Mouse (Mus musculus) lung, embryonic 16.5 days (tissue): Measurements from ENCODE around the gene Arhgap15. TPM values are rescaled to one million over a fixed set of nuclear protein-coding genes. Genes with fewer than 3 reads are reported as not detected.

ENCODE experiments used
- ATAC-seq: fragments of 200-750 bp; cut with Nextera tagmentation; 2 replicates; pipeline ENCODE4 v1.8.0; 2017; ENCODE audit warnings: low read depth, mild to moderate bottlenecking, moderate library complexity
- H3K27ac ChIP-seq: fragments of 300-500 bp; sonication (generic); 2 replicates; pipeline ENCODE4 v1.5.1; 2014; ENCODE audit warnings: mild to moderate bottlenecking, control low read depth, low read length
- H3K27me3 ChIP-seq: fragments of 300-500 bp; sonication (generic); 2 replicates; pipeline ENCODE4 v1.6.1; 2014; ENCODE audit warnings: low read depth, low read length, mixed read lengths; ENCODE audit not compliant: control insufficient read depth, insufficient read depth
- H3K36me3 ChIP-seq: fragments of 300-500 bp; sonication (generic); 2 replicates; pipeline ENCODE4 v1.6.1; 2014; ENCODE audit warnings: low read length; ENCODE audit not compliant: control insufficient read depth, insufficient read depth
- H3K4me1 ChIP-seq: fragments of 300-500 bp; sonication (generic); replicated peaks from 2 replicates; pipeline ENCODE4 v1.6.1; 2014; ENCODE audit warnings: low read length, mixed read lengths; ENCODE audit not compliant: control insufficient read depth, insufficient read depth
- H3K4me2 ChIP-seq: fragments of 300-500 bp; sonication (generic); 2 replicates; pipeline ENCODE4 v1.6.1; 2014; ENCODE audit warnings: low read depth, low read length, control low read depth
- H3K4me3 ChIP-seq: fragments of 300-500 bp; sonication (generic); 2 replicates; pipeline ENCODE4 v1.5.1; 2014; ENCODE audit warnings: mild to moderate bottlenecking, low read length, control low read depth
- H3K9ac ChIP-seq: fragments of 300-500 bp; sonication (generic); 2 replicates; pipeline ENCODE4 v1.6.1; 2014; ENCODE audit warnings: low read length, control low read depth
- H3K9me3 ChIP-seq: fragments of 300-500 bp; sonication (generic); 2 replicates; pipeline ENCODE4 v1.6.1; 2016; ENCODE audit warnings: low read length; ENCODE audit not compliant: control insufficient read depth
- WGBS: fragments of 180-500 bp; shearing (Covaris S2); extraction: QIAGEN DNeasy Blood & Tissue Kit; methylation state at CpG from one replicate; pipeline ENCODE4 v1.1.7; 2014; 5-methylcytosine and 5-hydroxymethylcytosine counted together
- polyA plus RNA-seq: library from polyadenylated mRNA; unstranded; fragments of >200 nt; fragmentation: Nextera tagmentation; extraction: Ambion mirVana; gene quantifications from 2 replicates; pipeline ENCODE4 v1.2.1, GENCODE M21; 2015

The Arhgap15 gene
- polyA plus RNA-seq, 1 experiment from 2014 or later = 2.1 TPM

DNA sequence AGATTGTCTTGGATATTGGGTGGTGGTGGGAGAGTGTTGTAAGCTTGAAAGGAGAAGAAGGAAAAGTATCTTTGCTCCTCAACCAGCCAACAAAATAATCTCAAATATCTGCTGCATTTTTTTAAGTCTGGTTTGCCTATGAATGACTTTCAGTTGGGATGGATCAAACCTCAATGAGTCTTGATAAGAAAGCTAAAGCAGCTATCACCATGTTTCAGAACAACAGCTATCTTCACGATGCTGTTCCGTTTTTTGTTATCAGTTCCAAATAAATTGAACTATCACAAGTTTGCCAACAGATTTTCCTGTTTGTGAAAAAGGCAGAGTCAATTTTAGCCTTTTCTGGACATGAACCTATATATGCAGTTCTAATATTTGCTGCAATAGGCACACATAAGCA is 197.1 kb downstream of the Arhgap15 start:
- H3K27me3 ChIP-seq = no peaks in the 10 kb centered on the region
- no peaks in the 10 kb centered on the region for H3K9me3 ChIP-seq
- H3K36me3 ChIP-seq = no peaks in the 10 kb centered on the region
- H3K4me2 ChIP-seq = no peak overlapping the region
- no peaks in the 10 kb centered on the region for H3K4me1 ChIP-seq
- no peak overlapping the region for H3K9ac ChIP-seq
- H3K4me3 ChIP-seq = no peak overlapping the region
- no peak for ATAC-seq
- 81% methylated on average over 2 of the region's 2 CpGs for WGBS
- no peak overlapping the region for H3K27ac ChIP-seq

DNA sequence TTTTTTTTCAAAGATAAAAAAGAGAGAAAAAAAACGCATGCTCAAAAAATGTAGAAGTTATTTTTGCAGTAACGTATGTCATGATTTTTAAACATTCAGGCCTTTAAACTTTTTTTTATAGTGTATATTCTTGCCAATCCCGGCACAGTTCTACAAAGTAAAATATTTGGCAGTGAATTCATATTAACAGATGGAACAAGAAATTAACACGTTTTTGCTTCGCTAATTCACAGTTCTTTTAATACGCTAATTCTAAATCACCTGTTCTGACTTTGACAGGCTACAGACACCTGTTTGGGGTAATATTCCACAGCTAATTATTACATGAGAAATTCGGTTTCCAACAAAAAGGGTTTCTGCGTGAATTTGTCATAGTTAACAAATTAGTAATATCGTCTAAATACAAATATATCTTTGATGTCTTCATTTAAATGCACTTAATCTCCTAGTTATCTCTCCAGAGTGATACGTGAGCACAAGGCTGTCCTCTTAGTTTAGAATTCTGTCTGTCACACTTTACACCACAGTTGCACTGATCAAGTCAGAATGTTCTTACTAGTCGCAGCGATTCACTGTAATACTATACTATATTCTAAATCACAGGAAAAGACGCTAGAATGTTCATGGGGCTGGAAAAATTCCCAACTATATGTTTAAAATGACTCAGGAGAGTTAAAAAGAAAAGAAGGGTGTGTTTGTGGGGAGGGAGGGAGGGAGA is 201.3 kb downstream of the Arhgap15 start:
- Histone ChIP-seq H3K4me2 (no peak overlapping the region), H3K9me3 (no peaks in the 10 kb centered on the region), H3K27me3 (no peaks in the 10 kb centered on the region), H3K4me1 (no peaks in the 10 kb centered on the region), H3K36me3 (no peaks in the 10 kb centered on the region), H3K9ac (no peak overlapping the region), H3K27ac (no peak overlapping the region), H3K4me3 (no peak overlapping the region)
- no peak for ATAC-seq
- WGBS = 54% methylated on average over 13 of the region's 13 CpGs

DNA sequence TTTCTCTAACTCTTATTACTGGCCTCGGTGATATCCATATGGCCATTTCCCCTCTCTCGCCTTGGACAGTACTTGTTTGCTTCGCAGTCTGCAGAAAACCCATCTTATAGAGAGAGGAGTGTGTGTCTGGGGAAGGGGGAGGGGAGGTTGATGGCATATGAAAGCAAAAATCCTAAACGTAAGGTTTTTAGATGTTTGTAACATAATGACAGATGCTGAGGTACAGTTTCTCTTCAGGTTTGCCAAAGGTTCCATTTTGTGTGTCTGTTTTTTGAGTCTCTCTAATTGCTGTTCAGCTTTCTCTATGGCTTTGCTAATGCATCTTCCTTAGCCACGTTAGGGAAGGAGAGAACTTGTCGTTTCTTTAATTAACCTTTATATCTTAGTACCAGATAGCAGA is 202.1 kb downstream of the Arhgap15 start:
- no peaks in the 10 kb centered on the region for H3K4me1 ChIP-seq
- no peak overlapping the region for H3K9ac ChIP-seq
- H3K27me3 ChIP-seq = no peaks in the 10 kb centered on the region
- H3K4me3 ChIP-seq = no peak overlapping the region
- no peaks in the 10 kb centered on the region for H3K9me3 ChIP-seq
- 63% methylated on average over 6 of the region's 6 CpGs for WGBS
- H3K36me3 ChIP-seq = no peaks in the 10 kb centered on the region
- H3K27ac ChIP-seq = no peak overlapping the region
- ATAC-seq = no peak
- no peak overlapping the region for H3K4me2 ChIP-seq

DNA sequence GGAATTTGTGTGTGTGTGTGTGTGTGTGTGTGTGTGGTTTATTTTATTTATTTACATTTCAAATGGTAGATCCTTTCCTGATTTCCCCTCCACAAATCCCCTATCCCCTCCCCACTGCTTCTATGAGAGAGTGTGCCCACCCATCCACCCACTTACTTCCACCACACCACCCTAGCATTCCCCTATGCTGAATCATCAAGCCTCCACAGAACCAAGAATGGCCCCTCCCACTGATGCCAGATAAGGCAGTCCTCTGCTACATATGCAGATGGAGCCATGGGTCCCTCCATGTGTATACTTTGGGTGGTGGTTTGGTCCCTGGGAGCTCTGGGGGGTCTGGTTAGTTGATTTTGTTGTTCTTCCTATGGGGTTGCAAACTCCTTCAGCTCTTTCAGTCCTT is 210.6 kb downstream of the Arhgap15 start:
- no peak overlapping the region for H3K27ac ChIP-seq
- no peaks in the 10 kb centered on the region for H3K4me1 ChIP-seq
- no peaks in the 10 kb centered on the region for H3K27me3 ChIP-seq
- no peaks in the 10 kb centered on the region for H3K9me3 ChIP-seq
- H3K36me3 ChIP-seq = no peaks in the 10 kb centered on the region
- H3K9ac ChIP-seq = no peak overlapping the region
- no peak for ATAC-seq
- H3K4me2 ChIP-seq = no peak overlapping the region
- no peak overlapping the region for H3K4me3 ChIP-seq

DNA sequence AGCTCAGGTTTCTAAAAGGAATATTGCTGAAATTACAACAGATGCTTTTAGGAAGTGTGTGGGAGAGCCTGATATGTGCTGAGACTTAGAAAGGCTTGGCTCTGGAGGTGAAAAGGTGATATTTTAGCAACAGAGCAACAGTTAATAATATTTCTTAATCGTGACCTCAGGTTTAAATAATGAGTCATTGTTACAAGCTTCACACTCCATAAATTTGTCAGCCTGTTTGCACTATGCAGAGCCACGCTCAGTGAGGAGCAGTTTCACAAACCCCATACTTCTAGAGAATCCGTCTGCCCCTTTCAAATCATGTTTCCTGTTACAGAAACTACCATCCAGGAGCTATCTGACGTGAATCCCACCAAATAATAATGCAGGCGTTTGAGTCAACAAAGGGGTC is 213.8 kb downstream of the Arhgap15 start:
- Histone ChIP-seq H3K4me3 (no peak overlapping the region), H3K9me3 (no peaks in the 10 kb centered on the region), H3K36me3 (no peaks in the 10 kb centered on the region), H3K4me2 (no peak overlapping the region), H3K27me3 (no peaks in the 10 kb centered on the region), H3K27ac (no peak overlapping the region), H3K4me1 (no peaks in the 10 kb centered on the region), H3K9ac (no peak overlapping the region)
- no peak for ATAC-seq
- 43% methylated on average over 5 of the region's 5 CpGs for WGBS

DNA sequence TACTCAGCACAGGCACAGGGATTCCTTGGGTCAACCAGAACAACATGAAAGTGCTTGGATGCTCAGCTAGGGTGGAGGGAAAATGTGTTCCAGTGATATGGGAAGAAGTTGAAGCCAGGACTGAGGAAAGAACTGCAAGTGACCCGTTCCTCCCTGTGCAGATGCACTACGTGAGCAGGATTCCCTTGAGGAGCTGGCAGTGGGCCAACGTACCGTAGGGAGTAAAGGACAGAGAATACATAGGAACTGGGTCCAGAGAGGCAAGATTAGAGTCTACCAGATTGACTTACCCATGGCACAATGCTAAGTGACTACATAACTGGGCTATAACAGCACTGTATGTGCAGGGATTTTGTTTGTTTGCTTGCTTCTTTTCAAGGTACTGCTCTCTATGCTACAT is 220.0 kb downstream of the Arhgap15 start:
- Histone ChIP-seq H3K27ac (no peak overlapping the region), H3K4me2 (no peak overlapping the region), H3K4me1 (no peaks in the 10 kb centered on the region), H3K9me3 (no peaks in the 10 kb centered on the region), H3K9ac (no peak overlapping the region), H3K4me3 (no peak overlapping the region), H3K36me3 (no peaks in the 10 kb centered on the region), H3K27me3 (no peaks in the 10 kb centered on the region)
- WGBS = 26% methylated on average over 4 of the region's 4 CpGs
- ATAC-seq = no peak

DNA sequence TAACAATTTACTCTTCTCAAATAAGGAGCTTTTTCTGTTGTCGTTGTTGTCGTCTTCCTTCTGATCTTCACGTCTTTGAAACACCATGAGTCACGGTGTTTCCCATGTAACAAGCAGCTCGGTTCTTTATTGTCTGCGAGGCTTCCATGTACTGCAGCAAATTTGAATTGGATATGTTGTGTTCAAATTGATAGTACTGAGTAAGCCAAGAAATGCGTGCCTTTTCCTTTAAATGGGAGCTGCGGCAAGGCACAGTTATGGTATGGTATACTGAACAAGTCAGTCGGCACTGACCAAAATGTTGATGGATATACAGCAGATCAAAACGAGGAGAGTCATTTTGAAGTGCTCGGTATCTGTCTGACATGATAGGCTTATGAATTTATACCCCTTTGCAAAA is 229.1 kb downstream of the Arhgap15 start:
- ATAC-seq = no peak
- no peaks in the 10 kb centered on the region for H3K4me1 ChIP-seq
- 81% methylated on average over 11 of the region's 11 CpGs for WGBS

DNA sequence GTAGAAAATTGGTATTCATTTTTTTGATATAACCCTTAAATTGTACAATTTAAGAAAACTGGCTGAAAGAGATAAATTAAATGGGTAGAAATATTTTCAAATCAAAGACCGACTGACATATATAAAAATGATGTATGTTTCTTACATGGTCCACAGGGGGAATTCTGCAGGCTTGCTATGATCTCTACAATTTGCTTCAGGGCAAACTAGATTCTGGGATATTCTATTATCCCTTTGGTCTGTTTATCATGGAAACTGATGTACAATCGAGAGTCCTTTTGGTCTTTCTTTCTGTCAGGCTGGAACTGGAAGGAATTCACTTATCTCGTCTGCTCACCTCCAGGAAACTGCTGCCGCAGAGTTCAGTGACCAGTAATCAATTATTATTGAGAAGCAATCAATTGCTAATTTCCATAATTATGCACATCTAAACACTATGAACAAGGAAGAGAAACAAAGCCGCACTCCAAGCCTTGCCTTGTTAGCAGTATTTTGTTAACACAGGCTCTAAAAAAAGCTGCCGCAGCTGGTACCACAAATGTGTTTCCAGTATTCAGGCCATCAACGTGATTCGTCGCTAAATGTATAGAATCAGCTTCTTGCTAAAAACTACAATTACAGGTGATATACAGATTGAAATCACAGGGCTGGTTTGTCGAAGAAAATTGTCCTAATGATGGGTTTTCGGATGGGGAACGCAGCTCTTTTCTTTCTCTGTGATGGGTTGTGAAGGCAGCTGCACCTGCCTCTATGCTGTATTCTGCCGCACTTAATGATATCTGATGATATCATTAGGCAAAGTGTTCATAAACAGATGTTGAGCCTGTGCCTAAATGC is 229.8 kb downstream of the Arhgap15 start:
- no peak for ATAC-seq
- no peak overlapping the region for H3K9ac ChIP-seq
- no peak overlapping the region for H3K27ac ChIP-seq
- no peaks in the 10 kb centered on the region for H3K36me3 ChIP-seq
- no peak overlapping the region for H3K4me2 ChIP-seq
- no peaks in the 10 kb centered on the region for H3K4me1 ChIP-seq
- WGBS = 79% methylated on average over 13 of the region's 13 CpGs
- H3K9me3 ChIP-seq = no peaks in the 10 kb centered on the region
- no peaks in the 10 kb centered on the region for H3K27me3 ChIP-seq
- no peak overlapping the region for H3K4me3 ChIP-seq

More for the DNA sequence above, 229.1 kb downstream of the Arhgap15 start:
- no peaks in the 10 kb centered on the region for H3K27me3 ChIP-seq
- no peak overlapping the region for H3K27ac ChIP-seq
- H3K4me3 ChIP-seq = no peak overlapping the region
- H3K9me3 ChIP-seq = no peaks in the 10 kb centered on the region
- H3K36me3 ChIP-seq = no peaks in the 10 kb centered on the region
- H3K4me2 ChIP-seq = no peak overlapping the region
- no peak overlapping the region for H3K9ac ChIP-seq

DNA sequence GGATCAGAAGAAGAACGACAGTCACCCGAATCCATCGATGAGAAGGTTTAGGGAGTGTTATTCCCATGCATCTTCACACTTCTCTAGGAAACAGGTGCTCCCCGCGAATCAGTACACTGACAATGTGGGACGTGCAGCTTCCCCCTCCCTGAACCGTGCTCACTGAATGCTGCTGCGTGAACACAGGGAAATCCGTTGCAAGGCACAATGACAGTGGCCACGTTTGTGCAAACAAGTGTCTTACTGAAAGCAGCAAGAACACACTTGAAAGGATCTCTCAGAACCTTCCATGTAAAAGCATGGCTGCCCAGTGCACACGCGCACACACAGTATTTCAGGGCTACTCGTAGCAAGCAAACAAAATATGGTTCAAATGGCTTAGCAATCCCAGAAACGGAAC is 237.4 kb downstream of the Arhgap15 start:
- Histone ChIP-seq H3K36me3 (no peaks in the 10 kb centered on the region), H3K27me3 (no peaks in the 10 kb centered on the region), H3K4me3 (no peak overlapping the region), H3K9ac (no peak overlapping the region), H3K4me1 (no peaks in the 10 kb centered on the region), H3K9me3 (no peaks in the 10 kb centered on the region), H3K27ac (no peak overlapping the region), H3K4me2 (no peak overlapping the region)
- no peak for ATAC-seq
- 78% methylated on average over 14 of the region's 14 CpGs for WGBS
